Mouse (Mus musculus): ENCODE data around the gene Tbata. TPM values are rescaled to one million over a fixed set of nuclear protein-coding genes. Genes with fewer than 3 reads are reported as not detected.

Tbata gene
- polyA plus RNA-seq, 2 experiments: not detected

DNA sequence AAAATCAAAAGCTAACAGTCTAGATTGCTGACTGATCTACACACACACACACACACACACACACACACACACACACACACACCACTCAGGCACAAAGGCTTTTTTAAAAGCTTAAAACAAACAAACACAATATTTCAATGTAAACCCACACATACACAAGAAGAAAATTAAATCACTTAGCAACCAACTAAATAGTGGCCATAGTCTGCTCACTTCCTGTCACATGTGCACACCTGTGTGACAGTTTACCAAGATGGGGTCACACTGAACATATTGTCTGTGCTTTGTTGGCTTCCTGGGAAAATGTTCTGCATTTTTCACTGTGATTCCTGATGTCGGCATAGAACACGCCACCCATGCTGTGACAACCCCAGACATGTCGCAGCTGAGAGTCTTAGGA, 60.0 kb downstream of the Tbata start:
- Histone ChIP-seq H3K4me1 (replicated peaks; ENCODE audit: control insufficient read depth in 2 of 2, insufficient read depth in 2 of 2, low read length in 1 of 2) (no peaks in the 10 kb centered on the region), H3K4me2 (ENCODE audit: low read depth) (no peak overlapping the region), H3K27me3 (ENCODE audit: control insufficient read depth, insufficient read depth, low read length) (no peaks in the 10 kb centered on the region), H3K9ac (replicated peaks) (no peak overlapping the region), H3K9me3 (ENCODE audit: control insufficient read depth, low read length) (no peaks in the 10 kb centered on the region), H3K4me3 (ENCODE audit: insufficient read depth in 1 of 2, low read depth in 2 of 2, low read length in 2 of 2) (no peak overlapping the region), H3K36me3 (replicated peaks; ENCODE audit: control insufficient read depth, insufficient read depth, low read depth) (no peaks in the 10 kb centered on the region), H3K27ac (no peak overlapping the region)
- WGBS (ENCODE audit: insufficient replicate concordance): 74% methylated on average over 3 of the region's 3 CpGs
- no peak for DNase-seq (ENCODE audit: low read depth in 3 of 3, low spot score in 3 of 3)
- ATAC-seq (ENCODE audit: insufficient read depth): no peak
- TF ChIP-seq CTCF (IDR thresholded peaks at IDR 0.05; ENCODE audit: low read depth) (no peak), EP300 (IDR thresholded peaks at IDR 0.05; ENCODE audit: low read depth) (no peak)

- no peak overlapping the region for H3K9ac ChIP-seq (replicated peaks)
- 39% methylated on average over 7 of the region's 7 CpGs for WGBS (ENCODE audit: insufficient replicate concordance)
- no peak overlapping the region for H3K4me3 ChIP-seq (ENCODE audit: insufficient read depth in 1 of 2, low read depth in 2 of 2, low read length in 2 of 2)
- H3K27ac ChIP-seq: no peak overlapping the region
- H3K9me3 ChIP-seq (ENCODE audit: control insufficient read depth, low read length): no peaks in the 10 kb centered on the region
- no peaks in the 10 kb centered on the region for H3K36me3 ChIP-seq (replicated peaks; ENCODE audit: control insufficient read depth, insufficient read depth, low read depth)
- no peaks in the 10 kb centered on the region for H3K4me1 ChIP-seq (replicated peaks; ENCODE audit: control insufficient read depth in 2 of 2, insufficient read depth in 2 of 2, low read length in 1 of 2)
- TF ChIP-seq EP300 (IDR thresholded peaks at IDR 0.05; ENCODE audit: low read depth): no peak
- TF ChIP-seq CTCF (IDR thresholded peaks at IDR 0.05; ENCODE audit: low read depth): no peak
- ATAC-seq (ENCODE audit: insufficient read depth) (no peak), DNase-seq (ENCODE audit: low read depth in 3 of 3, low spot score in 3 of 3) (no peak)
- H3K4me2 ChIP-seq (ENCODE audit: low read depth): no peak overlapping the region
- H3K27me3 ChIP-seq (ENCODE audit: control insufficient read depth, insufficient read depth, low read length): no peaks in the 10 kb centered on the region
These were observed 61.3 kb downstream of the Tbata start for GRCm38 (mm10) chr10:61232858-61233567.

DNA sequence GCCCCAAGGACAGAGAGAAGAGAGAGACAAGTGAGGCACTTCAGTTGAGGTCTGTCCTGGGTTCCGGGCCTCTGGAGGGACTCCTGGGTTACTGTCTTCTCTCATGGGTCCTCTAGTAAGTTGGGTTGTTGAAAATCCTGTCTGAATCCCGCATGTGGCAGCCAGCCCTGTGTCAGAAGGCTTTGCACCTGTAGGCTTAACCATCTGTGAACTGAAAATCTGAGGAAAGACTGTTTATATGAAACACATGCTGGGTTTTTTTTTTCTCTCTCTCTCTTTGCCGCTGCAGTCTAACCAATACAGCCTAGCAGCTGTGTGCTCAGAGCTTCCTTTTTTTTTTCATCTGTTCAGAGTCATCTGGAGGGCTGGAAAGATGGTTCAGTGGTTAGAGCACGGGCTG, 62.6 kb downstream of the Tbata start:
- no peak for TF ChIP-seq EP300 (IDR thresholded peaks at IDR 0.05; ENCODE audit: low read depth)
- no peak for TF ChIP-seq CTCF (IDR thresholded peaks at IDR 0.05; ENCODE audit: low read depth)
- Histone ChIP-seq H3K4me3 (ENCODE audit: insufficient read depth in 1 of 2, low read depth in 2 of 2, low read length in 2 of 2) (no peak overlapping the region), H3K27me3 (ENCODE audit: control insufficient read depth, insufficient read depth, low read length) (no peaks in the 10 kb centered on the region), H3K36me3 (replicated peaks; ENCODE audit: control insufficient read depth, insufficient read depth, low read depth) (no peaks in the 10 kb centered on the region), H3K9me3 (ENCODE audit: control insufficient read depth, low read length) (no peaks in the 10 kb centered on the region), H3K4me1 (replicated peaks; ENCODE audit: control insufficient read depth in 2 of 2, insufficient read depth in 2 of 2, low read length in 1 of 2) (no peaks in the 10 kb centered on the region), H3K9ac (replicated peaks) (no peak overlapping the region), H3K4me2 (ENCODE audit: low read depth) (no peak overlapping the region), H3K27ac (no peak overlapping the region)
- DNase-seq (ENCODE audit: low read depth in 3 of 3, low spot score in 3 of 3) (no peak), ATAC-seq (ENCODE audit: insufficient read depth) (no peak)
- WGBS (ENCODE audit: insufficient replicate concordance): 57% methylated on average over 4 of the region's 4 CpGs

GRCm38 (mm10) chr10:61235677-61236267, 64.0 kb downstream of the Tbata start:
- TF ChIP-seq CTCF (IDR thresholded peaks at IDR 0.05; ENCODE audit: low read depth): no peak
- TF ChIP-seq EP300 (IDR thresholded peaks at IDR 0.05; ENCODE audit: low read depth): no peak
- H3K4me1 ChIP-seq (replicated peaks; ENCODE audit: control insufficient read depth in 2 of 2, insufficient read depth in 2 of 2, low read length in 1 of 2): no peaks in the 10 kb centered on the region
- no peaks in the 10 kb centered on the region for H3K9me3 ChIP-seq (ENCODE audit: control insufficient read depth, low read length)
- 61% methylated on average over 6 of the region's 6 CpGs for WGBS (ENCODE audit: insufficient replicate concordance)
- H3K4me3 ChIP-seq (ENCODE audit: insufficient read depth in 1 of 2, low read depth in 2 of 2, low read length in 2 of 2): no peak overlapping the region
- H3K9ac ChIP-seq (replicated peaks): no peak overlapping the region
- DNase-seq (ENCODE audit: low read depth in 3 of 3, low spot score in 3 of 3): no peak
- H3K27me3 ChIP-seq (ENCODE audit: control insufficient read depth, insufficient read depth, low read length): no peaks in the 10 kb centered on the region
- no peaks in the 10 kb centered on the region for H3K36me3 ChIP-seq (replicated peaks; ENCODE audit: control insufficient read depth, insufficient read depth, low read depth)
- no peak overlapping the region for H3K27ac ChIP-seq
- no peak for ATAC-seq (ENCODE audit: insufficient read depth)
- no peak overlapping the region for H3K4me2 ChIP-seq (ENCODE audit: low read depth)

DNA sequence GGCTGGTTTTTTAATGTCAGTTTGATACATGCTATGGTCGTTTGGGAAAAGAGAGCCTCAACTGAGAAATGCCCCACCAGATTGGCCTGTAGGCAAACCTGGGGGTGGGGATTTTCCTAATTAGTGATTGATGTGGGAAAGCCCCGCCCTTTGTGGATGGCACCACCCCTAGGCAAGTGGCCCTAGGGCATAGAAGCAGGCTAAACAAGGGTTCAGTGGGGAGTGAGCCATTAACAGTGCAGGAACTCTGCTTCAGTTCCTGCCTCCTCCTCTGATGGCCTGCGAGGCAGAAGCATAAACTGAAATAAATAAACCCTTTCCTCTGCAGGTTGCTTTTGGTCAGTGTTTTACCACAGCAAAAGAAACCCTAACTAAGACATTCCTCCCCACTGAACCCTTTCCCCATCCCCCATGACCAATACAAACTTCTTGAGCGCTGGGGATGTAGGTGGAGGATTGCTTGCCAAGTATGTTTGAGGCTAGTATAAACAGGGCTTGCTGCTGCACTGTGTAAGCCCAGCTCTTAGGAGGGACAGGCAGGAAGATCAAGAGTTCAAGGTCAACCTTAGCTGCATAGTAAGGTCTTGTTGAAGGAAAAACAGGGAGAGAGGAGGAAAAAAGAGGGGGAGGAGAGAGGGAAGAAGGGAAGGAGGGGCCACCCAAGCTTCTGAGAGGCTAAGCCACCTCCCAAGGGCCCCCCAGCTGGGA, 65.1 kb downstream of the Tbata start:
- H3K4me3 ChIP-seq (ENCODE audit: insufficient read depth in 1 of 2, low read depth in 2 of 2, low read length in 2 of 2): no peak overlapping the region
- DNase-seq (ENCODE audit: low read depth in 3 of 3, low spot score in 3 of 3) (no peak), ATAC-seq (ENCODE audit: insufficient read depth) (no peak)
- no peak overlapping the region for H3K27ac ChIP-seq
- no peaks in the 10 kb centered on the region for H3K36me3 ChIP-seq (replicated peaks; ENCODE audit: control insufficient read depth, insufficient read depth, low read depth)
- H3K9ac ChIP-seq (replicated peaks): no peak overlapping the region
- WGBS (ENCODE audit: insufficient replicate concordance): 29% methylated on average over 4 of the region's 4 CpGs
- no peak overlapping the region for H3K4me2 ChIP-seq (ENCODE audit: low read depth)
- no peak for TF ChIP-seq CTCF (IDR thresholded peaks at IDR 0.05; ENCODE audit: low read depth)
- TF ChIP-seq EP300 (IDR thresholded peaks at IDR 0.05; ENCODE audit: low read depth): no peak
- no peaks in the 10 kb centered on the region for H3K4me1 ChIP-seq (replicated peaks; ENCODE audit: control insufficient read depth in 2 of 2, insufficient read depth in 2 of 2, low read length in 1 of 2)
- H3K27me3 ChIP-seq (ENCODE audit: control insufficient read depth, insufficient read depth, low read length): no peaks in the 10 kb centered on the region
- no peaks in the 10 kb centered on the region for H3K9me3 ChIP-seq (ENCODE audit: control insufficient read depth, low read length)

Measured in liver, embryonic 14.5 days (tissue).